Mouse (Mus musculus) gastrocnemius, postnatal 25 days (tissue): ENCODE results near the gene Pafah1b3. TPM values are rescaled to one million over a fixed set of nuclear protein-coding genes. Genes with fewer than 3 reads are reported as not detected.
"Not testable (repeated sequence)": the region's sequence is repeated elsewhere in the genome, so short reads cannot be mapped to it uniquely, and the experiment has no call there.

Source experiments
- DNase-seq: peaks from one replicate; pipeline ENCODE4 v3.0.0; 2022
- total RNA-seq, 2 experiments: library from RNA; stranded (reverse); gene quantifications; 1 replicate in 1 of 2; 2 replicates in 1 of 2; pipeline ENCODE4 v1.2.3; 2021

Gene Pafah1b3
- total RNA-seq, 2 experiments from 2014 or later = 1.4 to 1.5 TPM

GRCm38 (mm10) chr7:25268588-25268987, 29.2 kb downstream of the Pafah1b3 start:
- DNase-seq = no peak

GRCm38 (mm10) chr7:25267751-25268463, 29.9 kb downstream of the Pafah1b3 start:
- DNase-seq = peak; percentile 100

- peak; percentile 99 for DNase-seq
Observed at GRCm38 (mm10) chr7:25267301-25267750, 30.5 kb downstream of the Pafah1b3 start, which contains the start of gene Cic. Cic (plus strand) TSS chr7:25267704.

- DNase-seq = no peak
Observed at GRCm38 (mm10) chr7:25266180-25266962, 31.4 kb downstream of the Pafah1b3 start.

- not testable (repeated sequence) for DNase-seq
Observed at GRCm38 (mm10) chr7:25265743-25266142, 32.0 kb downstream of the Pafah1b3 start.

GRCm38 (mm10) chr7:25263968-25264870, 33.6 kb downstream of the Pafah1b3 start:
- no peak for DNase-seq

GRCm38 (mm10) chr7:25261896-25262295, 35.9 kb downstream of the Pafah1b3 start:
- DNase-seq = no peak

GRCm38 (mm10) chr7:25251822-25252221, 46.0 kb downstream of the Pafah1b3 start:
- DNase-seq = no peak

GRCm38 (mm10) chr7:25251071-25251791, 46.6 kb downstream of the Pafah1b3 start:
- DNase-seq = peak; percentile 67

GRCm38 (mm10) chr7:25250141-25250972, 47.4 kb downstream of the Pafah1b3 start, which contains the start of gene Erf:
Erf (minus strand) TSS chr7:25250761.
- peak; percentile 96 for DNase-seq

GRCm38 (mm10) chr7:25249314-25250140, 48.3 kb downstream of the Pafah1b3 start:
- peak; percentile 87 for DNase-seq

GRCm38 (mm10) chr7:25248846-25249313, 48.9 kb downstream of the Pafah1b3 start:
- no peak for DNase-seq

GRCm38 (mm10) chr7:25248018-25248647, 49.7 kb downstream of the Pafah1b3 start:
- peak; percentile 58 for DNase-seq

- DNase-seq = no peak
Observed at GRCm38 (mm10) chr7:25247498-25247897, 50.3 kb downstream of the Pafah1b3 start.

- DNase-seq = no peak
Observed at GRCm38 (mm10) chr7:25246759-25247137, 51.0 kb downstream of the Pafah1b3 start.

- peak; percentile 39 for DNase-seq
Observed at GRCm38 (mm10) chr7:25246079-25246758, 51.6 kb downstream of the Pafah1b3 start.
